Mouse (Mus musculus) activated CD4-positive, CD25-positive, alpha-beta regulatory T cell, adult 9 weeks (primary cell): Measurements from ENCODE around the gene Sidt2. TPM values are rescaled to one million over a fixed set of nuclear protein-coding genes. Genes with fewer than 3 reads are reported as not detected.

Source experiments
- polyA plus RNA-seq: library from polyadenylated mRNA; unstranded; fragments of 100-300 nt; shearing (Covaris generic); gene quantifications from one replicate; pipeline ENCODE4 v1.2.1, GENCODE M21; 2017

Sidt2 gene
- 40.3 TPM for polyA plus RNA-seq

GRCm38 (mm10) chr9:45955107-45955963, at the start of gene Sidt2:
Gene Sidt2 (minus strand): TSS chr9:45955258.

DNA sequence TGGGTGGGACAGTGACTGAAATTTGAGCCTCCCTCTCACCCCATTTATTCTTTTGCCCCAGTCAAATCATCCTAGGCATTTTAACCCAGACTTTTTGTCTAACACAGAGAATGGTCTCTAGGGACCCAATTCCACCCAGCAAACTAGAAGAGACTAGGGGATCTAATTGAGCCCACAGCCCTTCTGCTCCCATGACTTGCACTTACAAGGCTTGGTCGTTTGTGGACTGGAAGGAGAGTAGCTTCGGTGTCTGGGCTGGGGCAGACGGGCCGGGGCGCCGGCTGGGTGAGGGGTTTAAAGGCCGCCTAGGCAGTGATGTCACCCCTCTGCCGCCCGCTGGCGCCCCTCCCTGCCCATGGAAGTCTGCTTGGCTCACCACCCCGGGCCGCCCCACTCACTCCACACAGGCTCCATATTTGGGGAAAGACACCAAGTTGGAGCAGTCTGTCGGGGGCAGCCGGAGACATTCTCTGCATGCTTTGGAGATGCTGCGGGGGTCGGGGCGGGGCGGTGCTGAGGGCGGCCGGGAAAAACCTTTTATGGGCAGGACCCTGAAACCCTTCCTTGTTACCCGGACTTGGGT, 19.3 kb downstream of the Sidt2 start, which contains the start of gene Tagln:
Gene Tagln (minus strand): TSS at position 431 of the 583 bp plus-strand sequence.

GRCm38 (mm10) chr9:45906355-45907077, 48.5 kb downstream of the Sidt2 start, which contains the start of the genes Pcsk7 and Rnf214:
Gene Pcsk7 (plus strand): TSS chr9:45906497.
Gene Rnf214 (minus strand): TSS chr9:45906911.

Other genes with a start within 250 kb of the Sidt2 start
- 20.1 TPM for gene Cep164, start 126.6 kb downstream of the Sidt2 start, polyA plus RNA-seq
- 5.1 TPM for gene Bace1, start 116.7 kb downstream of the Sidt2 start, polyA plus RNA-seq
- gene Pcsk7, start 48.8 kb downstream of the Sidt2 start, polyA plus RNA-seq = 53.4 TPM
- gene Rnf214, start 48.3 kb downstream of the Sidt2 start, polyA plus RNA-seq = 49.2 TPM
- gene Tagln, start 19.2 kb downstream of the Sidt2 start, polyA plus RNA-seq = 2.2 TPM
- 74.9 TPM for gene Pafah1b2, start 57.4 kb upstream of the Sidt2 start, polyA plus RNA-seq
- gene Sik3, start 57.6 kb upstream of the Sidt2 start, polyA plus RNA-seq = 4.1 TPM